Mouse (Mus musculus) adrenal gland, postnatal 14 days (tissue): ENCODE measurements around the gene Mta3. TPM values are rescaled to one million over a fixed set of nuclear protein-coding genes. Genes with fewer than 3 reads are reported as not detected.

Experiments used
- DNase-seq: peaks from one replicate; pipeline ENCODE4 v3.0.0; 2021; ENCODE audit warnings: mixed read lengths
- total RNA-seq: library from RNA; stranded (reverse); gene quantifications from 2 replicates; pipeline ENCODE4 v1.2.3, GENCODE M21; 2021

Gene Mta3
- total RNA-seq, 1 experiment from 2014 or later, result 66.8 TPM

DNA sequence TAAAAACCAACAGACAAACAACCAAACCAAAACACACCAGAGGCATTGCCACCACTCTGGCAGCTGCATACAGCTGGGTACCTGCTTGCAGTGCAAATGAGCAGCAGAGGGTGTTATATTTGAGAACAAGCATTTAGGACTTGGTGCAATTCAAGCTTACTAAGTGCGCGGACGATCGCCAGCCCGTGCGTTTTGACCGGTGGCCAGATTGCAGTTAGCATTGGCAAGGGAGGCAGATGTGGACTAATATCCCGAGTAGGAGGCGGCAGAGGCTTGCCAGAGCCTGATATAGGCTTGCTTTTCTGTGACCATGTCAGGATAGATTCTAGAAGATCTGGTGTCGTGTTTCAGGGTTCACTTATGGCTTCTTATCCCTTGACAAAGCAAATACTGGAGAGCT lies 52.1 kb downstream of the Mta3 start:
- peak; percentile 57 for DNase-seq

DNA sequence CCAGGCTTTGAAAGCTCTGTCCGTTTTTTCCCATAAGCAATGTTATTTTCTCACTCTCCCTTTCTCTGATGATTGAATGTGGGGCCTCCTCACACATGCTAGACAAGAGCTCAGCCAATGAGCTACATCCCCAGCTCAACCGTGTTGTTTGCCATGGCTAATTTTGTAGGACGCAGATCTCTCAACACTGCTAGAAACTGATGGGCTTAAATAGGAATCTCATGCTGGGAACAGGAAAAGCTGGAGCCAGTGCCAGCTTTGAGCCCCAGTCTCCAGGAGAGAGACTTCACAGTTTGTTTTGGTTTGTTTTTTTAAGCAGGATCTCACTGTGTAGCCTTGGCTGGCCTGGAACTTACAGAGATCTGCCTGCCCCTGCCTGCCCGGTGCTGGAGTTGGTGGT lies 53.6 kb downstream of the Mta3 start:
- DNase-seq, result no peak

DNA sequence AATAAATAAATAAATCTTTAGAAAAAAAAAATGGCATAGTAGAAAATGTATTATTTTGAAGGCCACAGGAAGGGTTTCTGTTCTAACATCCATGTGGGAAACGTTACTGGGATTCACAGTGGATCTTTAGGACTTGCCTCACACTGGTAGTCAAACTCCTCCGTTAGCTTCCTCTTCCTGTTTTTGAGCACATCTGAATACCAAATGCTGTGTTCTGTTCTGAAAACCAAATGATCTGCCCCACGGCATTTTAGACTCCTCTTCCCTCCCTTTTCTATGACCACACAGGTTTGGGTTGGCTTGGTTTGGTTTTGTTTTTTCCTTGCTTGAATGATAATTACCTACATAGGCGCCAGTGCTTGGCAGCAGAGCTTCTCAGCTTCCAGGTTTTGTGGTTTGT lies 58.6 kb downstream of the Mta3 start:
- no peak for DNase-seq

DNA sequence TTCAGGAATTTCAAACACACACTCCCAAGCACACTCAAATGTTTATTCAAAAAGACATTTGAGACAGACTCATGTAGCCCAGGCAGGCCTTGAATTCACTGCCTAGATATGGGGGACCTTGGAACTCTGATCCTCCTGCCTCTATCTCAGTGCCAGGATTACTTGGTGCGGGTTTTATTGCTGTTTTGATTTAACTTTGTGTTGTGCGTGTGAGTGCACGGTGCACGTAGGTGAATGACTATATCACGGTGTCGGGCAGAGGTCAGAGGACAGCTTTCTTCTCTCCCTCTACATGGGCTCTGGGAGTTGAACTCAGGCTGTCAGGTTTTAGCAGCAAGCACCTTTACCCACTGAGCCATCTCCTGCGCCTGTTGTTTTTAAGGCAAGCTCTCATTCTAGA lies 61.1 kb downstream of the Mta3 start:
- no peak for DNase-seq

DNA sequence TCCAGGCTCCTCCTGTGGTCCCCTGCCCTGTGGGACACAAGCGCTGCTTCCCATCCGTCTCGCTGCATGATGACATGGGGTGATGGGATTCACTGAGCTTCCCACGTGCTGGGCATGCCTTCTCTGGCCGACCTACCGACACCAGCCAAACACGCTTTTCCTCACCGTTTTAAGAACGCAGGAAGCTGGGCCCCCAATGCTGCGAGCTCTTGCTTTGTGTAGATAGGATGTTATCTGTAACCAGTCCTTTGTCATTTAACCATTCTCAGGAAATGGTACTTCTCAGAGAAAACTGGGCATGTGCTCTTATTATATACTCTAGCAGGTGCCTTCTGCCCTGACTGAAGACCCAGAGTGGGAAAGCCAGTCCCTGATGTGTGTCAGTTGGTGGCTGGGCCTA lies 62.3 kb downstream of the Mta3 start:
- DNase-seq, result no peak

DNA sequence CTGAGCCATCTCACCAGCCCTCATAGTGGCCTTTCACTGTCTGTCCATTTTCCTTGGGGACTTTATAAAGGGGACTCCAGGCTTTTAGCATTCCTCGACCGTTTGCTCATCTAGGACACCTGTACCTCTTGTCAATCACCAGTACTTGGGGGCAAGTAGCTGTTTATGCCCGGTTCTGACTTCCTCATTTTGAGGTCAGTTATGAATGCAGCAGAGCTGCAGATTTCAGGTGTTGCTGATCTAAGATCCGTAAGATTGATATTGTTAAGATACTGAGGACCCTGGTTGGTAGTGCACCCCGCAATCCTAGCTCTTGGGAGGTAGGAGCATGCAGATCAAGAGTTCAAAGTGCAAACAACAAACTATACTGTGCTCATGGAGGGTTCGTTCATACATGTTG lies 64.4 kb downstream of the Mta3 start:
- DNase-seq, result no peak

DNA sequence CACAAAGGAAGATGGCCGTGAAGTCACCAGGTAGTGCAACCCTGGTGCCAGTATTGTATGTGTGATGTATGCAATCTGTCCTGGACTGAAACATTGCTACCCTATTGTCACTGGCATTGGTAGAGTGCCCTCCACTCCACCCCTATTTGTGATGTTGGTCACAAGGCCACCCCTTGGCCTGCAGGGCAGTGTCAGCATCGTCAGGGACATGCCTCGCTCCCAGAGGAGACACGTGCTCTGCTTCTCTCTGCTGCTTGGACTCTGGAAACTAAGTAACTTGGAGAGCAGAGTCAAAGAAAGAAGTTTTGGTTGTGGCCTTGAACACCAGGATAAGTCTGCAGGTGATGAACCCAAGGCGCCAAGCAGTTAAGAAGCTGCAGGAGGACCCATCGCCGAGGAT lies 65.0 kb downstream of the Mta3 start:
- peak; percentile 49 for DNase-seq

DNA sequence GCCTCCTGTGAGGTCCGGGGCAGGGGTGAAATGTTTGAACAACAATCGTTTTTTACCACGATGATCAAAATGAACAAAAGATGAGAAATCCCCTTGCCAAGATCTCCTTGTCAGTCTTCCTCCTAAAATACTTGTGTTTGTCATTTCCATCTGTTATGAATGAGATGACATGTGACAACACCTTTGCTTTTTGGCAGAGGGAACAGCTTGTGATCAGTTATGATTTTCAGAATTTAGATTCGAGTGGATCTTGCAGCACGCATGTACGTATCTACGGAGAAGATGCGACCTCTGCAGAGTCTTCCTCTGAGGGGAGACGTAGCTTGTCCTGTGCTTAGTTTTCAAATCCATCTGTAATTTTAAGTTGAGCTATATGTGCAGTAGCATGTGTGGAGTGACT lies 66.1 kb downstream of the Mta3 start:
- no peak for DNase-seq

DNA sequence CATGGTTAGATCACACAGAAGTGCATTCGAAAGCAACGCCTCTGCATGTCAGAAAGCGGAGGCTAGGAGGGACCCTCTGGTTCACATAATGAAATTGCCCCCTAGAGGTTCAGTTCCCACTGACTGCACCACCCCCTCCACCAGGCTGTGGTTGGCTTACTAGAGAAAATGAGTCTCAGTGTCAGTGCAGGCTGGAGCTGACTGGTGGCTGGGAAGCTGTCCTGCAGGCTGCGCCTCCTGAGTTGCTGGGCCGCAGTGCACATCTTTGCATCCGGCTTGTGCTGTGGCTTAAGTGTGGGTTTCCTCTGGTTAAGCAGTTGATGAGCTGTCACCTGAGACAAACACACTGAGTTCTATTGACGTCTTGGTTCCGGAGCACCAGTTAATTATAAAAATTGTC lies 66.7 kb downstream of the Mta3 start:
- no peak for DNase-seq

DNA sequence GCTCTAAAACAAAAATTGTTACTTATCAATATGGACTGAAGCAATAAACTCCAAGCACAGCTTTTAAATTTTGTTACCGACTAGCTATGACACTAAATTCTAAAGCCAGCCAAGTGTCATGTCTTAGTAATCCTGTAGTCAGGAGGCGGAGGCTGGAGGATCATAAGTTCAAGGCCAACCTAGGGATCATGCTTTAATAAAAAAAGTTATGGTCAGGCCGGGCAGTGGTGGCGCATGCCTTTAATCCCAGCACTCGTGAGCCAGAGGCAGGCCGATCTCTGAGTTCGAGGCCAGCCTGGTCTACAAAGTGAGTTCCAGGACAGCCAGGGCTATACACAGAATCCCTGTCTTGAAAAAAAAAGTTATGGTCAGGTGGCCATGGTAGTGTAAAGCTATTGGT lies 71.0 kb downstream of the Mta3 start:
- DNase-seq, result no peak

DNA sequence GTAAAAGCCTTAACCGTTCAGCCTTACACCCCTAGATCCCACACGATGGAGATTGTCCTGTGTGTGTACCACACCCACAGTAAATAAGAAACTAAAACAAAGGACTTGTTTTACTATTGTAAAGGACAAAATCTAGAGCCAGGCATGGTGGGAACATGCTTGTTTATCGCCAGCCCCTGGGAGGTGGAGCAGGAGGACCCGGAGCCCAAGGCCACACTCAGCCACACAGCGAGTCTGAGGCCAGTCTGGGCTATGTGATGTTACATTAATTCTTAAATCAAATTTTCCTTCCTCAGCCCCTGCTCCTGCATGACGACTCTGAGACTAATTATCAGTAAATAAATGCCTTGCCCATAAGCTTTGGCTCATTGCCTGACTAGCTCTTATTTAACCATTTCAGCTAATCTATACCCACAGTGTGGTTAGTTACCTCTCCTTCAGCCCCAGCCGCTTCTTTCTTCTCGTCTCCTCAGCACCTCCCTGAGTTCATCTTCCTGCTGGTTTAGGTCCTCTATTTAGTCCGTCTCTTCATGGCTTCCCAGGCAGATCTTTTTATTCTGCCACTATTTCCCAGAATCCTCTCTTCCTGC lies 71.6 kb downstream of the Mta3 start:
- peak; percentile 31 for DNase-seq

DNA sequence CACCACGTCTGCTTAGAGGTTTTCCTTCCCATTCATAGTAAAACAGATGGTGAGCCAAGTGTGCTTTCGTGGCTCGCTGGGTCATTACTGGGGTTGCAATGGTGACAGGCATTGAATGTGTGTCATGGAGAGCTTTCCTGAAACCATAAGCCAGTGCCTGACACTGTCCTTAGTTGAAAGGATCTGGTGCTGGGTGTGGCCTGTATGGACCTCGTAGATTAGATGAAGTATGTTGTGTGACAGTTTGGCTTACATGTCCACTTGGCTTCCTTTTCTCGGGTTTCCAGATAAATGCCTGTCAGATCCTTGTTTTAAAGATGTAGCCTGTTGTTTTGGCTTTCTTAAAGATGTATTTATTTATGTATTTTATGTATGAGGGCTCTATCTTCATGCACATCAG lies 74.3 kb downstream of the Mta3 start:
- no peak for DNase-seq

DNA sequence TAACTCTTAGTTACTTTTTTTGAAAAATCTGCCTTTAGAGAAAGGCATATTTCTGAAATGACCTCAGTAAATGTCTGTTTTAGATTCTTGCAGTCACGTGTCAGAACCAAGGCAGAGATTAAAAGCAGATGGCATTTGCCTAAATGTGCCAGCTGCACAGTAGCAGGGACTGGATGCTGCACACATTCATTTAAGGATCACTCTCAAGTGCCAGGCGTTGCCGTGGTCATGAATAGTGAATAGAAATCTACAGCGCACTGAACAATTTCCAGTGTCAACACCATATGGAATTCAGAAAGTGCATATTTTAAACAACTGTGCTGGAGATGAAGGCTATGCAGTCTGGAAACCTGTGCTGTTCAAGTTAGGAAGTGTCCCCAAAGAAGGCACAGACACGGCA lies 76.8 kb downstream of the Mta3 start:
- no peak for DNase-seq

DNA sequence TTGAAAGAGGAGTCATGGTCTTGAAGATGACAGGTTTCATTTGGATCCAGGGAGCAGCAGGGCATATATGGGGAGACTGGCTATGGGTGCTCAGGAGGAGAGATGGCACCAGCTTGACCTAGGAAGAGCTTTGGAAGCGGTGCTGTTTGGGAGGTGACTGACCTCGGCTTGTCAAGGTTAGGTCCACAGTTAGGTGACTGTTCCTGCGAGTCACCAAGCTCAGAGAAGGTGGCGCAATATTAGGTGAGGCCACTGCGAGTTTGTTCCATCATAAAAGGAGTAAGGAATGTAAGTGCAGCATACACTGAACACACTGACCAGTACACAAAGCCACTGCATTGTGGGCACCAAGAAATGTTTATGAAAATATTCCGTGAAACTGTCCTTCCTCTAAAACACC lies 80.5 kb downstream of the Mta3 start:
- no peak for DNase-seq

DNA sequence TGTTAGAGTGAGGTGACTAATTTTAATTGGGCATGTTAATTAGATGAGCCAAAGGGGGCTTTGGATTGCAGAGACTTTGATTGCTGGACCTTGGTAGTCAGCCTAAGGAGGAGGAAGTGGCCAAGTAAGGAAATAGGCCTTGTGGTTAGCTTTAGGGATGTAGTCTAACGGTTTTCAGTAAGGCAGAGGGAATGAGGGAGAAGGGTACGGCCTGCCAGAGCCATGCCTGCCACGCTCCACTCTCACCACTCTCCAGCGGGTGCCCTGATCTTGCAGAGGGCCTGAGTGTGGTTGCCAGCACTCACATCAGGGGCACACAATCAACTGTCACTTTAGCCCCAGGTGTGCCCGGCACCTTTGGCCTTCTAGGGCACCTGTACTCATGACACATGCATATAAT lies 84.2 kb downstream of the Mta3 start:
- no peak for DNase-seq

DNA sequence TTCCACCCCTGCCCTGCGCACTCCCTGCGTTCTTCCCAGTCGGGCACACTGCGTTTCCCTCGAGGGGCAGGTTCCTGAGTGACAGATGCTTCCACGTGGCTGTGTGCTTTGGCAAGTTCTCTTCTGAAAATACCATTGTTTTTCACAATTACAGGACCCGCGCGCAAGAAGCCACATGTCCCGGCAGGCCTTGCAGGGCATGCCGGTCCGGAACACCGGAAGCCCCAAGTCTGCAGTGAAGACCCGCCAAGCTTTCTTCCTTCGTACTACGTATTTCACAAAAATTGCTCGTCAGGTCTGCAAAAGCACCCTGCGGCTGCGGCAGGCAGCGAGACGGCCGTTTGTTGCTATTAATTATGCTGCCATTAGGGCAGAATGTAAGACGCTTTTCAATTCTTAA lies 86.4 kb downstream of the Mta3 start:
- no peak for DNase-seq

DNA sequence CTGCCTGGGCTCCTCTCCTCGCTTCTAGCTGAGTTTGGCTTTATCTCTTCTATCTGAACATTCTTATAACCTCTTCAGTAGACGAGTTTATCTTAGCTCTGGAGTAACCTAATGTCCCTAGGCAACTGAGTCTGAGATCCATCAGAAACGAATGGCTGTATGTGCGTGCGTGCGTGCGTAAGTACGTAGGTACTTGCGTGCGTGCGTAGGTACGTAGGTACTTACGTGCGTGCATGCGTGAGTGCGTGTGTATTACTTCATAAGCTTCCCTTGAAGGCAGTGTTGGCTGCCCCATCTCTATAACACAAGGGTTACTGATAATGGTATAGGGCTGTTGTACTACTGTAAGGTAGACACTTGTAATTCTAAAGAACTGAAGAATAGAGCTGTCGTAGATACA lies 89.2 kb downstream of the Mta3 start:
- no peak for DNase-seq

DNA sequence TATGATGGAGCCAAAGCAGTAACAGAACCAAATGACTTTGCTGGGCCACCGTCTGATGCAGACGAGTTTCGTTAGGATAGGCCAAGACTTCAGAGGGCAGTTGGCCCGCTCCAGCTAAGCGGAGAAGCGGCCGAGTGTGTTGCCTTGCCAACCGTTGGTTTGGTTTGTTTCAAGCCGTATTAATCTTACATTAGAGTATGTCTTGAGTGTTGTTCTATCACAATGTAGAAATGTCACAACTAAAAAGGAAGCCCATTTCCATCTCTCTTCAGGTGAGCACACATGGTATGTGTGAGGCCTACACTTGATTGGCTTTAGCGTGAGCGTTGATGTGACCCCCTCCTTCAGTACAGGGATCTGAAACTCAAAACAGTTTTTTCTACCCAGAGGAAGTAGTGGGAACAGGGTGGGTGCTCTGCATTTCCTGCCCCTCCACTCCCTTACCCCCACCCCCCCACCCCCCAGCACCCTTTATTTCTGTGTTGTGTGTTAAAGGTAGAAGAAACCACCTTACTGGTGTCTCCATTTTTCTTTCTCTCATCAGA lies 93.6 kb downstream of the Mta3 start:
- DNase-seq, result no peak

DNA sequence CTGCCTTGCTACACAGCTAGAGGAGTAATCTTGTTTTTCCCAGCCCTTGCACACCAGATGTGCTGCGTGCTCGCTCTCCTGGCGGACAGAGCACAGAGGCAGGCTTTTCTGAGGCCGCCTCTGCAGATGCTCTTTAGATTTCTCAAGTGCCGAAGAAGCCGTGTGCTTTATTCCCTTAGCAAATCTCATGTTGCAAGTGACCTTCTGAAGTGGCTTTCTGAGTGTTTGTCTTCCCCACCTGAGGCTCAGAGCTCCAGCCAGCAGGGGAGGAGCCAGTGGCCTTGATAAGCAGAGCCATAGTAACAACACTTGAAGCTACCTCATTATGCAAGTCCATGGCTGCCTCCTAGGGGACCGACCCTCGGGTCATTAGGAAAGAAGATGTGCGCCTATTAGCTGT lies 98.0 kb downstream of the Mta3 start:
- DNase-seq, result no peak

DNA sequence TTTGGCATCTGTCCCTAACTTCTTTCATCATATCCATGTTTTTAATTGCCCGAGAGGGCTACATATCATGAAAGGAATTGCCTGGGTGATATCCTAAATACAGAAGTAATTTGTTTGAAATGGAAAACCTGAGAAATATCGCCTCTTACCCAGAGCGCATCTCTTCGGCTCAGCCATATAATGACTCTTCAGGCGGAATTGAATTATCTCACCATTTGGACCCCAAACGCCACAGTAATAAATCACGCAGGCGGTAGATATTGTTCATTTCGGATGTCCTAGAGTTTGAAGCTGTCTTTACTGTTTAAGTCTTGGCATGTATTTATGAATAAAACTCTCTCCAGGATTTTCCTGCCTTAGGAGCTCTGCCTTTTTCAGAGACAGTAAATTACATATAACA lies 99.1 kb downstream of the Mta3 start:
- DNase-seq, result no peak

DNA sequence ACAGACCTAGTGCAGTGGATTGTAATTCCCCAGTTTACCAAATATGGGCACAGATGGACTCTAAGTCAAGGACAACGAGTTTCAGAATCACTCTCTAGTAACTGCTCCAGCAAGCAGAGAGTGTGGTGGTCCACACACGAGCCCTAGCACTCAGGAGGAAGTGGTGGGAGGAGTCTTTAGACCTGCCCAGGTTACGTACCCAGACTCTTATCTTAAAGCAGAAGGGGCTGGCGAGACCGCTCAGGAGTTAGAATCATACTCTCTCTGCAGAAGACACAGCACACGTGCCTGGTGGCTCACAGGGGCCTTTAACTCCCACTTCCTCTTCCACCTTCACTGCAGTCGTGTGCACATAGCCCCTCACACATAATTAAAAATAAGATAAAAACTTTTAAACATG lies 101.4 kb downstream of the Mta3 start:
- DNase-seq, result no peak

DNA sequence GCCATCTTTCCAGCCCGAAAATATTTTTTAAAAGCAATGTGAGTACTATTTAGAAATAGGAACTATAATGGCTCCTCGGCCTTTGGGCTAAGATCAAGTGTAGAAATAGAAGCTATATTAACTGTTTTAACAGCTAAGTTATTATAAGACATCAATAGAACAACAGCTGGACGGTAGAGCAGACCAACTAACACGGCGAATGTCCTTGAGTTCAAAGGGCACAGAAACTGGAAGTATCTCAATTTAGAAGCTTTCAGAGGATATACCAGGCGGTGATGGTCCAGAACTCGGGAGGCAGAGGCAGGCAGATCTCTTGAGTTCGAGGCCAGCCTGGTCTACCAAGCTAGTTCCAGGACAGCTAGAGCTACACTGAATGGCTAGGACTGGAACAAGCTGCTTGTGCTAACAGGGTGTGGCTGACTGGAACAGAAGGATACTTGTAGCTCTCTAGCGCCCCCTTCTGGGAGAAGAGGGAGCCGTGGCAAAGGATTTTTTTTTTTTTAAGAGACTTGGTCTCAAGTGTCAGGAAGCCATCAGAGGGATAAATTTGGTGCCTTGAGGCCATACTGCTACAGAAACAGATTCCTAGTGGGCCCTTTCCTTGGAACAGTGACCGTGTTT lies 101.9 kb downstream of the Mta3 start:
- DNase-seq, result peak; percentile 89

DNA sequence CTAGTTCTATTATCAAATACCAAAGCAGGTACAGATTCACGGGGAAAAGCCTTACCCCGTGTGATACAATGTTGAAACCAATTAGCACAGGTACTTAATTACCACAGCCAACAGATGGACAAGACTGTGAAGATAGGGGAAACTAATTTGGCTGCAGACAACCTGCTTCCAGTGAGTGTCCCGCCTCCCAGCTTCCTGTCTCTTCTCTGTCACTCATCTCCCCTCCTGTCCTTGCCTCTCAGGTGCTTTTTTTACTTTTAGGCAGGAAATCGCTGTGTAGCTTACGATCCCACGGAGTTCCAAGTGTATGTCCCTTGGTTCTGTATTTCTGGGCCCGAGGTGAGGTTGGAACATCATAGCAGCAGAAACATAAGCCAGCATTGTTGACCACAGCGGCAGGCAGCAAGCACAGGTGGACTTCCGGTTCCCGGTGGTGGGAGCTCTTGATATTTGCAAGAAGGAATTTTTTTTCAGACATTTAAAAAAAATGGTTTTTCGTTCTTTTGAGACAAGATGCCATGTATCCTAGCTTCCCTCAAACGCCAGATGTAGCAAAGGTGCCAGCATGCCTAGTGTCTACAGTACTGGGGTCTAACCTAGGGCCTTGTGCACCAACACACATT lies 102.6 kb downstream of the Mta3 start:
- no peak for DNase-seq

DNA sequence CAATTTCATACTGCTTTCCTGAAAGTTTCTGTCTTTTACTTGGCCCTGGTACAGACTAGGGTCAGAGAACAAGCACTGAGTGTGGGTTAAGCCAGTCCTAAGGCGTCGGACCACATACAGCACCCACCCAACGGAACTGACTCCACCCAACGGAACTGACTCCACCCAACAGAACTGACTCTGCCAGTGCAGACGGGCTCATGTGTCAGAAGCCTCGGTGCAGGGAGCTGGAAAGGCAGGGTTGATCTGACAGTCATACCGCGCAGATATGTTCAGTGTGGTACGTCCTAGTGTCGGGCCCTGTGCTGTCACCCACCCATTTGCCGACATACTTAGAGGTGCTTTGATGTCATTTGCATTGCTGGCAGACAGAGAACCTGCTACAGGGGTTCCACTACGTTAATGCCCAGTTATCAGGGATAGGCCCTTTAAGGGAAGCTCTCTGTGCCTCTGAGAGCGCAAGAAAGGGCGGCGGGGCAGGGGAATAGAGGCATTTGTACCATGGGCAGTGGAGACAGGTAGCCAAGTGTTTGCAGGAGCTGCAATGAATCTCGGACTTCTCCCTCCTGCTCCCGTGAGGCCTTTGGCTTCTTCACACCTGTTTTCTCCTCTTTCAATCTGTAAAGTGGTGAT lies 103.3 kb downstream of the Mta3 start:
- DNase-seq, result no peak
